Mouse (Mus musculus) G1E (cell line): ENCODE measurements around the gene Spsb3. TPM values are rescaled to one million over a fixed set of nuclear protein-coding genes. Genes with fewer than 3 reads are reported as not detected.
A peak's percentile ranks its signal among the peaks of the same experiment; 100 is the strongest.

Source experiments
- ATAC-seq: 2 replicates; pipeline ENCODE4 v1.8.0; 2016; ENCODE audit warnings: mild to moderate bottlenecking; ENCODE audit not compliant: insufficient number of reproducible peaks, poor library complexity, low FRiP score, severe bottlenecking; ENCODE audit errors: extremely low read depth
- DNase-seq: peaks from one replicate; pipeline ENCODE4 v3.0.0; 2012; ENCODE audit warnings: low spot score
- H3K27me3 ChIP-seq: 2 replicates; pipeline ENCODE4 v1.6.1; 2012; ENCODE audit warnings: mild to moderate bottlenecking, low read length, inconsistent platforms; ENCODE audit not compliant: insufficient read depth
- H3K36me3 ChIP-seq: replicated peaks from 2 replicates; pipeline ENCODE3; 2012; ENCODE audit warnings: mild to moderate bottlenecking, inconsistent platforms
- H3K4me1 ChIP-seq: 2 replicates; pipeline ENCODE4 v1.6.1; 2012; ENCODE audit warnings: low read depth, low read length, inconsistent platforms, mixed read lengths; ENCODE audit not compliant: insufficient read depth
- H3K4me3 ChIP-seq: 2 replicates; pipeline ENCODE4 v1.5.1; 2012; ENCODE audit warnings: low read depth, mild to moderate bottlenecking, inconsistent platforms, low read length, moderate library complexity, mixed read lengths
- H3K9me3 ChIP-seq: replicated peaks from 2 replicates; pipeline ENCODE4 v1.6.1; 2012; ENCODE audit warnings: inconsistent platforms
- CTCF ChIP-seq: IDR thresholded peaks from 2 replicates; pipeline ENCODE4 v1.5.1; 2012; ENCODE audit warnings: low read depth, low read length, inconsistent platforms, mixed read lengths
- GATA1 ChIP-seq: IDR thresholded peaks from 2 replicates; pipeline ENCODE4 v1.6.1; 2012; ENCODE audit warnings: borderline replicate concordance, low read length, inconsistent platforms, mixed read lengths
- GATA2 ChIP-seq: IDR thresholded peaks from 2 replicates; pipeline ENCODE4 v1.6.1; 2012; ENCODE audit warnings: low read depth, low read length, inconsistent platforms, borderline replicate concordance
- POLR2AphosphoS5 ChIP-seq: IDR thresholded peaks from 2 replicates; pipeline ENCODE4 v1.6.1; 2012; ENCODE audit warnings: low read depth, low read length, inconsistent platforms; ENCODE audit not compliant: insufficient replicate concordance
- TAL1 ChIP-seq: conservative IDR thresholded peaks from 2 replicates; pipeline ENCODE4 v1.6.1; 2012; ENCODE audit warnings: low read depth, low read length, inconsistent platforms, mixed read lengths
- polyA plus RNA-seq: library from polyadenylated mRNA; stranded (reverse); fragments of >175 nt; gene quantifications from 2 replicates; pipeline ENCODE4 v1.2.3, GENCODE M21; 2012
- total RNA-seq, 2 experiments: library from RNA; stranded (forward) in 1 of 2; stranded (reverse) in 1 of 2; fragments of 200-1000 nt in 1 of 2; fragments of >200 nt in 1 of 2; fragmentation: Nextera tagmentation in 1 of 2; gene quantifications; 2 replicates each; pipeline ENCODE4 v1.2.3; 2014 to 2017

Spsb3 gene
- total and polyA plus RNA-seq, 3 experiments = 12.8 to 35.1 (median 15.9) TPM

DNA sequence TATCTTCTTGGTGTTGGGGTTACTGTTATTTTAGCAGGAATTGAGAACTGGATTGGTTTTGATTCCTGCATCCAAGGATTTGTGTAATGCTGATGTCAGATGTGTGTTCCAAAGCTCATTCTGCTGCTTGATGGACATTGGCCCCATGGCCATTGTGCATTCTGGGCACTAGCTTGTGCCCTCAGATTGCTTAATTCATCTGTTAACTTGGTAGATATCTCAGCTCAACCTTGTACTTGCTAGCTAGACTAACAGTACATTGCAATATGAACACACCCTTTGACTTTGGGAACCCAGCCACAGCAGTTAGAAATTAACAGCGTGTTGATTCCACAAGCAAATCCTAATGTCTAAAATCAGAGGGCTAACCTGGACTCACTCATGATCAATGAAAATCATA is 39.1 kb upstream of the Spsb3 start:
- Histone ChIP-seq H3K27me3 (no peaks in the 10 kb centered on the region), H3K9me3 (no peaks in the 10 kb centered on the region), H3K4me1 (peaks cover 15% of the 10 kb centered on the region), H3K4me3 (no peak overlapping the region), H3K36me3 (peaks cover 23% of the 10 kb centered on the region)
- no peak for DNase-seq
- TF ChIP-seq GATA2 (no peak), CTCF (no peak), TAL1 (no peak), POLR2AphosphoS5 (no peak), GATA1 (no peak)
- ATAC-seq = no peak

DNA sequence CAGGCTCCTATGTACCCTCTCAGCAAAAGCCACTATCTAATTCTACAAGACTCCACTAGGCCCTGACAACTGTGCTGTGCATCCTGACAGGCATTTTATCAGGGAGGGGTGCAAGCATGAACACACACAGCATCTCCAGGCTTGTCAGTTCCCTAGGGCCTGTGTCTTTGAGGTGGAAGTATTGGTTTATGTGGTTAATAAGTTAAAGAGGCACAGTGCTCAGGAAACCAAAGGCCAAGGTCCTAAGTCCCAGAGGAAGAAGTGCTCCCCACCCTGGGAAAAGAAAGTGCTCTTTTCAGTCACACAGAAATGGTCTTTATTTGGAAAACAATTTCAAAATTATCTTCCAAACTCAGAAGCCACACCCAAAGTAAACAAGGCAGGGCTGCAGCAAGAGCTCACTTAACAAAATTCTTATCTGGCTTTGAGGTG is 37.8 kb upstream of the Spsb3 start:
- ATAC-seq = no peak
- peaks cover 17% of the 10 kb centered on the region for H3K4me1 ChIP-seq
- DNase-seq = no peak

DNA sequence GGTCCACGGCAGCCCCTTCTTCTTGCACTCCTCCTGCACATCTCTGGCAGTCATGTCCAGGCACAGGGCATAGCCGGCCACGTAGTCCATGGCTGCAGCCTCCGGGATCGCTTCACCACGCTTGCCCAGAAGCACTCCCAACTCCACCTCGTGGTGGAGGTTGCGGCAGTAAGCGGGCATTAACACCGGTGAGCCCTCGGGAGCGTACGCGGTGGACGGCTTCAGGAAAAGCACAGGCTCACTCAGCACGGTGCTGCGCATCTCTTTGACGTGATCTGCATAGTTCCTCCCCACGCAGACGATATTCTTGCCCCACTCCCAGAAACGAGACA is 36.7 kb upstream of the Spsb3 start:
- DNase-seq (no peak), ATAC-seq (no peak)
- TF ChIP-seq CTCF (no peak), GATA1 (no peak), GATA2 (no peak), POLR2AphosphoS5 (peak; percentile 83; the same call in 1 of the 2 replicates)
- Histone ChIP-seq H3K27me3 (no peaks in the 10 kb centered on the region), H3K4me3 (peak overlapping the region; percentile 81), H3K9me3 (no peaks in the 10 kb centered on the region), H3K36me3 (peaks cover 39% of the 10 kb centered on the region), H3K4me1 (peaks cover 17% of the 10 kb centered on the region)

More for the DNA sequence above, 37.8 kb upstream of the Spsb3 start:
- peak overlapping the region; percentile 81 for H3K4me3 ChIP-seq
- no peaks in the 10 kb centered on the region for H3K27me3 ChIP-seq
- TF ChIP-seq GATA1 (no peak), CTCF (no peak), POLR2AphosphoS5 (no peak), GATA2 (no peak), TAL1 (no peak)
- peaks cover 34% of the 10 kb centered on the region for H3K36me3 ChIP-seq
- no peaks in the 10 kb centered on the region for H3K9me3 ChIP-seq

DNA sequence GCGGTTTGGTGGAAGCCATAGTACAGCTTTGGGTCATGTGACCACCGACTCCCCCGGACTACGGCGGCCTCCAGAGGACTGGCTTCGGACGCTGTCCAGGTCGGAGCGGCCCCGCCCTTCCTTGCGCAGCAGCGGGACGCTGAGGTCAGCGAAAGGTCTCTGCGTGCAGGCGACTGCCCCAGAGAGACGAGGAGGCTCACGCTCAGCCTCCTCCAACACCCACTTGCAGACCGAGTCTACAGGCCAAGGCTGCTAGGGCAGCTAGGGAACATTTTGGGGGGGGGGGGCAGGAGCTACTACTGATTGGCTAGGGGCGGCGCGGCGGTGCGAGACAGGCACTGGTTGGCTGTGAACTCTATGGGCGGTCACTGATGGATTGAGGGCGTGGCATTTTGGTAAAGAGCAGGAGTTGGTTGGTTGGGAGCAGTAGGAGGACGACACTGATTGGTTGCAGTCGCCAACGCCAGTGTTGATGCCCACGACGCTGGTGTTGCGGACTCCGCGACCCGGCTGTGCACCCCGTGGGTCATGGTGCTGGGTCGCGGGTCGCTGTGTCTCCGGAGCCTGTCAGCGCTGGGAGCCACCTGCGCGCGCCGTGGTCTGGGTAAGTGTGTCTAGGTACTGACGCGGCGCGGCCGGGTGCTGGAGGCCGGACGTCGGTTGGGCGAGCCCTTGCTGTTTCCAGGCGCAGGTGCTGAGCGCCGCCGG is 36.2 kb upstream of the Spsb3 start, which contains the start of gene Fahd1:
Fahd1 (minus strand) TSS at position 300 of the 708 bp plus-strand sequence.
- H3K4me3 ChIP-seq = peak within 1 kb of the TSS; percentile 81
- no peaks in the 10 kb centered on the region for H3K9me3 ChIP-seq
- ATAC-seq (peak; percentile 97), DNase-seq (peak; percentile 99)
- no peaks in the 10 kb centered on the region for H3K27me3 ChIP-seq
- H3K36me3 ChIP-seq = peaks cover 40% of the 10 kb centered on the region
- TF ChIP-seq POLR2AphosphoS5 = no peak
- TF ChIP-seq CTCF = no peak
- TF ChIP-seq GATA1 = no peak
- TF ChIP-seq TAL1 = no peak
- no peak for TF ChIP-seq GATA2
- peaks cover 17% of the 10 kb centered on the region for H3K4me1 ChIP-seq

DNA sequence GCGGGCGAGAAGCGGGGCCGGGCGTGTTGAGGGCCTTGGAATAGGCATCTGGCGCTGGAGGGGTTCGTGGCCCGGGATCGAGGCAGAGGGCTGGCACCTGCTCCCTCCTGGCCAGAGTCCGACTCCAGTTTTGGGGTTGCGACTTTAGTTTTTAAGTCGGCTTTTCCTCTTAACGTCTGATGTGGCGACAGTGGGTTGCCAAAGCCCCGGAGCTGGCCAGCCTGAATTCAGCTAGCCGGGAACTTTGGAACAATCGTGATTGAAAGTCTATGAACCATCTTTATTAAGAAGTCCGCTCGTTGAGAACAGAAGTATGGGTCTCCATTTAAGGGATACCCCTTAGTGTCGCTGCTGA is 35.7 kb upstream of the Spsb3 start:
- DNase-seq (no peak), ATAC-seq (no peak)
- TF ChIP-seq GATA1 = no peak
- TF ChIP-seq GATA2 = no peak
- no peak for TF ChIP-seq CTCF
- no peak for TF ChIP-seq TAL1
- TF ChIP-seq POLR2AphosphoS5 = no peak
- no peaks in the 10 kb centered on the region for H3K27me3 ChIP-seq
- H3K4me3 ChIP-seq = peak overlapping the region; percentile 81
- H3K9me3 ChIP-seq = no peaks in the 10 kb centered on the region
- H3K36me3 ChIP-seq = peaks cover 46% of the 10 kb centered on the region
- H3K4me1 ChIP-seq = peaks cover 17% of the 10 kb centered on the region

DNA sequence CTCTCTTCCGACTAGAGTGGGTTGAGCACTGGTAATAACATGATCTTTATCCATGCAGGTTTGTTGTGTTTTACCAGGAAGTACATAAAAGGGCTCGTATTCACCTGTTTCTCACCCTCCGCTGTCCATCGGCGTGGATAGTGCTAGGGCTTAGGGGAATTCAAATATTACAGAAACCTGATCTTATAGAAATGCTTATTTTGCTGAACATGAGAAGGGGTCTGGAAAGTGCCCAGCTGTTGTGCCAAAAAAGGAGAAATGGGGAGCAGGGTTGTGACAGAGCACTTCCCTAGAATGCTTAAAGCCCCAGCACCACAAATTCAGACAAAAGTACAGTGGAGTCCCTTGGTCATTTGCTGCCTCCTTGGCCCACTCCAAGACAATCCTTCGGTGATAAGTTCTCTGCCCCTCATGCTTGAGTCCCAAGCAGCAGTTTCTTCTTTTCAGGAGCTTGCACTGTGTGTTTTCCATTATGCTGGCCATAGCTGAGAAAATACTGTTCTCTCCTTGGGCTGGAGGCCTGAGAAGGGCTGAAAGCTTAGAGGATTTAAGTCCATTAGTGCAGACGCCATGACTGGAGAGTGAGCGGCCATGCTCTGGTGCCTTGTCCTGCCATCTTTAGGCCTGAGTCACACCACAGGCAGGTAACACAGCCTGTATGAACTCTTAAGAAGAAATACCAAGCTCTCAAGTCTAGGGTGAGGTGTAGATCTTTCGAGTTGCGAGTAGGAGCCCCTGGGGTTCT is 34.9 kb upstream of the Spsb3 start:
- ATAC-seq = no peak

More for the DNA sequence above, 34.9 kb upstream of the Spsb3 start:
- TF ChIP-seq POLR2AphosphoS5 (no peak), GATA2 (no peak), CTCF (no peak), GATA1 (no peak), TAL1 (no peak)
- H3K36me3 ChIP-seq = peaks cover 51% of the 10 kb centered on the region
- H3K9me3 ChIP-seq = no peaks in the 10 kb centered on the region
- H3K27me3 ChIP-seq = no peaks in the 10 kb centered on the region
- peaks cover 17% of the 10 kb centered on the region for H3K4me1 ChIP-seq
- DNase-seq = no peak
- peak overlapping the region; percentile 81 for H3K4me3 ChIP-seq
